Mouse (Mus musculus): ENCODE data around the gene Tcf12.

Tcf12 gene

GRCm38 (mm10) chr9:71831756-71832699 lies 279.6 kb downstream of the Tcf12 start:
- DNase-seq: peak; percentile 68

GRCm38 (mm10) chr9:71830994-71831393 lies 280.7 kb downstream of the Tcf12 start:
- no peak for DNase-seq

- no peak for DNase-seq
Measured at GRCm38 (mm10) chr9:71830365-71830764, 281.3 kb downstream of the Tcf12 start.

- no peak for DNase-seq
Measured at GRCm38 (mm10) chr9:71829753-71830152, 281.9 kb downstream of the Tcf12 start.

GRCm38 (mm10) chr9:71829137-71829536 lies 282.5 kb downstream of the Tcf12 start:
- no peak for DNase-seq

GRCm38 (mm10) chr9:71827371-71827770 lies 284.3 kb downstream of the Tcf12 start:
- DNase-seq: peak; percentile 61

- DNase-seq: peak; percentile 87
Measured at GRCm38 (mm10) chr9:71826040-71826525, 285.6 kb downstream of the Tcf12 start.

GRCm38 (mm10) chr9:71822003-71822402 lies 289.7 kb downstream of the Tcf12 start:
- no peak for DNase-seq

- no peak for DNase-seq
Measured at GRCm38 (mm10) chr9:71818453-71818852, 293.2 kb downstream of the Tcf12 start.

GRCm38 (mm10) chr9:71816121-71816520 lies 295.6 kb downstream of the Tcf12 start:
- DNase-seq: no peak

GRCm38 (mm10) chr9:71813565-71813964 lies 298.1 kb downstream of the Tcf12 start:
- no peak for DNase-seq

GRCm38 (mm10) chr9:71812914-71813313 lies 298.8 kb downstream of the Tcf12 start:
- no peak for DNase-seq

- no peak for DNase-seq
Measured at GRCm38 (mm10) chr9:71812402-71812801, 299.3 kb downstream of the Tcf12 start.

GRCm38 (mm10) chr9:71811404-71811803 lies 300.3 kb downstream of the Tcf12 start:
- DNase-seq: no peak

GRCm38 (mm10) chr9:71810723-71811122 lies 300.9 kb downstream of the Tcf12 start:
- DNase-seq: no peak

- peak; percentile 45 for DNase-seq
Measured at GRCm38 (mm10) chr9:71808640-71809254, 302.9 kb downstream of the Tcf12 start.

GRCm38 (mm10) chr9:71807801-71808200 lies 303.9 kb downstream of the Tcf12 start:
- no peak for DNase-seq

GRCm38 (mm10) chr9:71806422-71806805 lies 305.3 kb downstream of the Tcf12 start:
- peak; percentile 91 for DNase-seq

GRCm38 (mm10) chr9:71805646-71806421 lies 305.8 kb downstream of the Tcf12 start:
- DNase-seq: no peak

GRCm38 (mm10) chr9:71804116-71804515 lies 307.6 kb downstream of the Tcf12 start:
- no peak for DNase-seq

- DNase-seq: no peak
Measured at GRCm38 (mm10) chr9:71803281-71803680, 308.4 kb downstream of the Tcf12 start.

GRCm38 (mm10) chr9:71799598-71799997 lies 312.1 kb downstream of the Tcf12 start:
- no peak for DNase-seq

- no peak for DNase-seq
Measured at GRCm38 (mm10) chr9:71798176-71798575, 313.5 kb downstream of the Tcf12 start.
